8 mouse cellular contexts compared by ENCODE assay signal in the genomic region with DNA sequence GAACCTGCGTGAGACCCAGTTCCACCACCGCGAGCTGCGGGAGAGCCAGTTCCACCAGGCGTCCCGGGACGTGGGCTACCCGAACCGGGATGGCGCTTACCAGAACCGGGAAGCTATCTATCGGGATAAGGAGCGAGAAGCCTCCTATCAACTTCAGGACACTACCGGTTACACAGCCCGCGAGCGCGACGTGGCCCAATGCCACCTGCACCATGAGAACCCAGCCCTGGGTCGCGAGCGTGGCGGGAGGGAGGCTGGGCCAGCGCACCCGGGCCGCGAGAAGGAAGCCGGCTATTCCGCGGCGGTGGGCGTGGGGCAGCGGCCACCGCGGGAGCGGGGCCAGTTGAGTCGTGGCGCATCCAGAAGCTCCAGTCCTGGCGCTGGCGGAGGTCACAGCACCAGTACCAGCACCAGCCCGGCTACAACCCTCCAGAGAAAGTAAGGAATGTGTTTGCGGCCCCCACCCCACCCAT. TPM values are rescaled to one million over a fixed set of nuclear protein-coding genes. Genes with fewer than 3 reads are reported as not detected.
DNase-seq lines count a peak whose midpoint lies in the region; ATAC-seq and TF ChIP-seq lines count a peak whose summit lies in the region.

No protein-coding gene starts in this region.

- H3K4me3 ChIP-seq in gastrocnemius, adult 2 months: peak overlapping the region; percentile 82
- H3K4me3 ChIP-seq in C2C12 (ENCODE audit: insufficient read depth, poor library complexity, severe bottlenecking): peak overlapping the region; percentile 30
- peak overlapping the region; percentile 97 for H3K4me3 ChIP-seq in cortical plate, adult 2 months (ENCODE audit: insufficient read depth, low read length)
- peak overlapping the region; percentile 66 for H3K4me3 ChIP-seq in hindbrain, embryonic 10.5 days
- H3K4me3 ChIP-seq in lung, embryonic 15.5 days: peak overlapping the region; percentile 62

- H3ac ChIP-seq in C2C12 (ENCODE audit: control insufficient read depth, insufficient read length, low read depth): peak overlapping the region; percentile 63

- TF ChIP-seq CTCF in gastrocnemius, adult 2 months (IDR thresholded peaks at IDR 0.05): no peak
- TF ChIP-seq CTCF in C2C12 (IDR thresholded peaks at IDR 0.05; ENCODE audit: control insufficient read depth, insufficient read depth, insufficient read length): no peak
- no peak for TF ChIP-seq CTCF in cortical plate, adult 2 months (IDR thresholded peaks at IDR 0.05; ENCODE audit: extremely low read depth, insufficient read depth, low read length)

- peak overlapping the region; percentile 60 for H3K9ac ChIP-seq in lung, embryonic 15.5 days

- no peaks in the 10 kb centered on the region for H3K36me3 ChIP-seq in C2C12 (ENCODE audit: control insufficient read depth, insufficient read depth)
- no peaks in the 10 kb centered on the region for H3K36me3 ChIP-seq in hindbrain, embryonic 10.5 days
- no peaks in the 10 kb centered on the region for H3K36me3 ChIP-seq in lung, embryonic 15.5 days

- no peaks in the 10 kb centered on the region for H3K27me3 ChIP-seq in C2C12 (ENCODE audit: control insufficient read depth, insufficient read depth, insufficient read length)
- peaks cover 86% of the 10 kb centered on the region for H3K27me3 ChIP-seq in hindbrain, embryonic 10.5 days (ENCODE audit: insufficient read depth, poor library complexity, severe bottlenecking)
- H3K27me3 ChIP-seq in lung, embryonic 15.5 days: peaks cover 74% of the 10 kb centered on the region

- H3K79me3 ChIP-seq in C2C12 (ENCODE audit: low read depth): no peaks in the 10 kb centered on the region

- ATAC-seq in lung, embryonic 15.5 days (ENCODE audit: borderline replicate concordance, extremely low read depth, low FRiP score, low TSS enrichment): no peak
- no peak for ATAC-seq in megakaryocyte progenitor cell, adult 5-6 weeks (replicated peaks; ENCODE audit: poor library complexity)

- whole genome bisulfite sequencing in hindbrain, embryonic 10.5 days: 16% methylated on average over 42 of the region's 42 CpGs
- WGBS in lung, embryonic 15.5 days: 10% methylated on average over 32 of the region's 42 CpGs

- intact Hi-C loops in gastrocnemius, adult 2 months (cut with DNase I): loop anchor here (5.0 to 10.0 kb wide), 2 partner anchors 130 to 197 kb away; a partner anchor contains a TSS

- H3K4me1 ChIP-seq in cortical plate, adult 2 months (ENCODE audit: control insufficient read depth, insufficient read depth, low read length): peaks cover 6% of the 10 kb centered on the region; the same call in 1 of the 2 replicates
- H3K4me1 ChIP-seq in hindbrain, embryonic 10.5 days (replicated peaks): peaks cover 9% of the 10 kb centered on the region; the same call in 1 of the 2 replicates
- H3K4me1 ChIP-seq in lung, embryonic 15.5 days: no peaks in the 10 kb centered on the region

- no peaks in the 10 kb centered on the region for H3K9me3 ChIP-seq in hindbrain, embryonic 10.5 days
- H3K9me3 ChIP-seq in lung, embryonic 15.5 days: no peaks in the 10 kb centered on the region

- H3K4me2 ChIP-seq in lung, embryonic 15.5 days: peak overlapping the region; percentile 92

- peak overlapping the region; percentile 72 for H3K27ac ChIP-seq in gastrocnemius, adult 2 months
- H3K27ac ChIP-seq in cortical plate, adult 2 months (ENCODE audit: insufficient read depth, low read length): peak overlapping the region; percentile 70
- H3K27ac ChIP-seq in hindbrain, embryonic 10.5 days: peak overlapping the region; percentile 66
- H3K27ac ChIP-seq in lung, embryonic 15.5 days: no peak overlapping the region

- DNase-seq in gastrocnemius, adult 2 months: peak; percentile 40
- no peak for DNase-seq in gastrocnemius, adult 18-20 months (ENCODE audit: low spot score)
- peak; percentile 10 for DNase-seq in hindbrain, embryonic 10.5 days (ENCODE audit: low spot score)
- DNase-seq in testis, postnatal 10 days (ENCODE audit: low spot score): peak; percentile 42

- H3K79me2 ChIP-seq in C2C12 (ENCODE audit: control insufficient read depth, insufficient read depth): no peaks in the 10 kb centered on the region

- no peak for TF ChIP-seq POLR2A in cortical plate, adult 2 months (IDR thresholded peaks at IDR 0.05; ENCODE audit: extremely low read depth, insufficient read depth, low read length)

TF ChIP-seq in C2C12, 6 proteins besides CTCF, POLR2A, EP300 and RAD21:
- TF ChIP-seq CEBPB (IDR thresholded peaks at IDR 0.05; ENCODE audit: low read depth): no peak
- no peak for TF ChIP-seq MAX (IDR thresholded peaks at IDR 0.05)
- no peak for TF ChIP-seq USF1 (IDR thresholded peaks at IDR 0.05; ENCODE audit: low read depth)
- TF ChIP-seq MYOG (IDR thresholded peaks at IDR 0.05; ENCODE audit: control insufficient read depth, extremely low read depth, insufficient read length): no peak
- TF ChIP-seq MYOD1 (IDR thresholded peaks at IDR 0.05; ENCODE audit: control insufficient read depth, insufficient read length, low read depth): no peak
- no peak for TF ChIP-seq FOSL1 (IDR thresholded peaks at IDR 0.05; ENCODE audit: insufficient read depth, low read length, poor library complexity, severe bottlenecking)

RNA-seq across cellular contexts. Expression of a gene that starts 0.7 kb away (rescaled TPM):
- total RNA-seq in gastrocnemius, adult 2 months (2021): 10 to 100 TPM; 12.5 to 33.5 TPM
- total RNA-seq in gastrocnemius, adult 18-20 months (2021): 10 to 100 TPM; 19.3 to 25.3 TPM
- 6.9 TPM for polyA plus RNA-seq in C2C12 (2012; fragmentation: generic; extraction: Trizol)
- polyA plus RNA-seq in cortical plate, adult 2 months (2012; rRNA removed): 52.8 and 55.6 TPM in 2 replicates
- 0.88 and 1.9 TPM in 2 replicates for polyA plus RNA-seq in hindbrain, embryonic 10.5 days (2016; fragmentation: Nextera tagmentation; extraction: Ambion mirVana)
- 3.0 and 3.8 TPM in 2 replicates for polyA plus RNA-seq in lung, embryonic 15.5 days (2015; fragmentation: Nextera tagmentation; extraction: Ambion mirVana)
- total RNA-seq in megakaryocyte progenitor cell, adult 5-6 weeks (2015): 2.4 and 5.8 TPM in 2 replicates
- total RNA-seq in megakaryocyte progenitor cell, adult 5-6 weeks (2017): 0.92 and 1.3 TPM in 2 replicates

Comparison
In these comparisons a context has a peak if more than half of its experiments do, and no peak if none do; other contexts are left out.
1. H3K4me3 ChIP-seq: peak in every context shown above with its lines; median percentile 97 in cortical plate, adult 2 months; 82 in gastrocnemius, adult 2 months; 66 in hindbrain, embryonic 10.5 days; 62 in lung, embryonic 15.5 days; 30 in C2C12.